Mouse (Mus musculus): ENCODE measurements around the gene Smim4. TPM values are rescaled to one million over a fixed set of nuclear protein-coding genes. Genes with fewer than 3 reads are reported as not detected.

Smim4 gene
- polyA plus RNA-seq, 1 experiment, result 70.5 TPM

DNA sequence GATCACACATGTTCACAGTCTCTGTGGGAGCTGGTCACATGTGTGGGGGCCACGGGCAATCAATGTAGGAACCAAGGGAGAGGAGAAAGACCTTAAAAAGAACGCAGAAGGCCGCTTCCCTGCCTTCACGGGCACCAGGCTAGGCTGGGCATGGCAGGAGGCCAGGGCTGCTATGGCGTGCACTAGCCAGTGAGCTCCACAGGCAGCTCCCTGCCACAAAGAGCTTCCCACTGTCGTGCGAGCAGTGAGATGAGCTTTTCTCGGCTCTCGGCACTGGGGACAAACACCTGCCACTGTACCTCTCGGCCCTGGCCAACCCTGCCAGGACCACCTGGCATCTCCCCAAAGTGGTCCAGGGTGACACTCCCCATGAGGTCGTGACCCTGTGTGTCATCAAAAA lies 42.6 kb upstream of the Smim4 start:
- Histone ChIP-seq H3K79me3 (ENCODE audit: low read depth) (no peaks in the 10 kb centered on the region), H3K36me3 (ENCODE audit: control insufficient read depth, insufficient read depth) (peaks cover 54% of the 10 kb centered on the region), H3K27me3 (ENCODE audit: control insufficient read depth, insufficient read depth, insufficient read length) (no peaks in the 10 kb centered on the region), H3ac (ENCODE audit: control insufficient read depth, insufficient read length, low read depth) (no peak overlapping the region), H3K4me3 (ENCODE audit: insufficient read depth, poor library complexity, severe bottlenecking) (no peak overlapping the region), H3K79me2 (ENCODE audit: control insufficient read depth, insufficient read depth) (peaks cover 6% of the 10 kb centered on the region)
- TF ChIP-seq FOSL1 (IDR thresholded peaks at IDR 0.05; ENCODE audit: insufficient read depth, low read length, poor library complexity, severe bottlenecking) (no peak), MYOG (IDR thresholded peaks at IDR 0.05; ENCODE audit: control insufficient read depth, extremely low read depth, insufficient read length) (no peak), MAX (IDR thresholded peaks at IDR 0.05) (no peak), CEBPB (IDR thresholded peaks at IDR 0.05; ENCODE audit: low read depth) (no peak), CTCF (IDR thresholded peaks at IDR 0.05; ENCODE audit: control insufficient read depth, insufficient read depth, insufficient read length) (no peak), USF1 (IDR thresholded peaks at IDR 0.05; ENCODE audit: low read depth) (no peak), MYOD1 (IDR thresholded peaks at IDR 0.05; ENCODE audit: control insufficient read depth, insufficient read length, low read depth) (no peak)

DNA sequence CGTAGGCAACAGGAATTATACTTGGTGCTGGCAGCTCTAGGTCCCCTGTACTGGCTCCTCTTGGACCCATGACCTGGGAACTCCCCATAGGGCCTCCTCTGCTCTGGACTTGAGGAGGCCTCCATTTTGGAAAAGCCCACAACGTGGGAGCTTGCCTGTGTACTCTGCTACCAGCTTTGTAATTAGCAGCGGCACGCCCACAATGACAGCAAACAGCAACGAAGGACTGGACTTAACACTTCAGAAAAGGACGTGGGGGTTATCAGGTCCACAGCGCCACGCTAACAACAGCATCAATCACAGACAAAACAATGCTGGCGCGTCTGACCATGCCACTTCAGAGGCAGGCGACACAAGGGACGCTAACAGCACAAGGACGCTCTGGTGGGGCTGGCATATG lies 42.2 kb upstream of the Smim4 start:
- peaks cover 6% of the 10 kb centered on the region for H3K79me2 ChIP-seq (ENCODE audit: control insufficient read depth, insufficient read depth)
- no peak overlapping the region for H3ac ChIP-seq (ENCODE audit: control insufficient read depth, insufficient read length, low read depth)
- peaks cover 50% of the 10 kb centered on the region for H3K36me3 ChIP-seq (ENCODE audit: control insufficient read depth, insufficient read depth)
- no peak overlapping the region for H3K4me3 ChIP-seq (ENCODE audit: insufficient read depth, poor library complexity, severe bottlenecking)
- no peaks in the 10 kb centered on the region for H3K27me3 ChIP-seq (ENCODE audit: control insufficient read depth, insufficient read depth, insufficient read length)
- TF ChIP-seq CTCF (IDR thresholded peaks at IDR 0.05; ENCODE audit: control insufficient read depth, insufficient read depth, insufficient read length) (no peak), USF1 (IDR thresholded peaks at IDR 0.05; ENCODE audit: low read depth) (no peak), MAX (IDR thresholded peaks at IDR 0.05) (no peak), CEBPB (IDR thresholded peaks at IDR 0.05; ENCODE audit: low read depth) (no peak), FOSL1 (IDR thresholded peaks at IDR 0.05; ENCODE audit: insufficient read depth, low read length, poor library complexity, severe bottlenecking) (no peak), MYOD1 (IDR thresholded peaks at IDR 0.05; ENCODE audit: control insufficient read depth, insufficient read length, low read depth) (no peak), MYOG (IDR thresholded peaks at IDR 0.05; ENCODE audit: control insufficient read depth, extremely low read depth, insufficient read length) (no peak)
- no peaks in the 10 kb centered on the region for H3K79me3 ChIP-seq (ENCODE audit: low read depth)

DNA sequence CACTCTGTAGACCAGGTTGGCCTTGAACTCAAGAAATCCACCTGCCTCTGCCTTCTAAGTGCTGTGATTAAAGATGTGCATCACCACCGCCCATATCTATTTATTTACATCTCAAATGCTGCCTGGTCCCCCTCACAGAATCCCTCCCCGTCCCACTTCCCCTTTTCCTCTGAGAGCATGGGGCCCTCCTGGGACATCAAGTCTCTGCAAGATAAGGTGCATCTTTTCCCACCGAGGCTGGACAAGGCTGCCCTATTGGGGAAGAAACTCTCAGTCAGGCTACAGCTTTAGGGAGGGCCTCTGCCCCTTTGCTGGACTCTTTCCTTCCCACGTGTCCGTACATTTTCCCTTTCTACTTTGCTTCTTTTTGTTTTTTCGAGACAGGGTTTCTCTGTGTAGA lies 40.8 kb upstream of the Smim4 start:
- no peaks in the 10 kb centered on the region for H3K79me3 ChIP-seq (ENCODE audit: low read depth)
- H3K27me3 ChIP-seq (ENCODE audit: control insufficient read depth, insufficient read depth, insufficient read length), result no peaks in the 10 kb centered on the region
- H3ac ChIP-seq (ENCODE audit: control insufficient read depth, insufficient read length, low read depth), result no peak overlapping the region
- no peaks in the 10 kb centered on the region for H3K79me2 ChIP-seq (ENCODE audit: control insufficient read depth, insufficient read depth)
- no peak overlapping the region for H3K4me3 ChIP-seq (ENCODE audit: insufficient read depth, poor library complexity, severe bottlenecking)
- H3K36me3 ChIP-seq (ENCODE audit: control insufficient read depth, insufficient read depth), result peaks cover 37% of the 10 kb centered on the region
- TF ChIP-seq CTCF (IDR thresholded peaks at IDR 0.05; ENCODE audit: control insufficient read depth, insufficient read depth, insufficient read length) (no peak), MYOG (IDR thresholded peaks at IDR 0.05; ENCODE audit: control insufficient read depth, extremely low read depth, insufficient read length) (no peak), CEBPB (IDR thresholded peaks at IDR 0.05; ENCODE audit: low read depth) (no peak), USF1 (IDR thresholded peaks at IDR 0.05; ENCODE audit: low read depth) (no peak), FOSL1 (IDR thresholded peaks at IDR 0.05; ENCODE audit: insufficient read depth, low read length, poor library complexity, severe bottlenecking) (no peak), MAX (IDR thresholded peaks at IDR 0.05) (no peak), MYOD1 (IDR thresholded peaks at IDR 0.05; ENCODE audit: control insufficient read depth, insufficient read length, low read depth) (no peak)

DNA sequence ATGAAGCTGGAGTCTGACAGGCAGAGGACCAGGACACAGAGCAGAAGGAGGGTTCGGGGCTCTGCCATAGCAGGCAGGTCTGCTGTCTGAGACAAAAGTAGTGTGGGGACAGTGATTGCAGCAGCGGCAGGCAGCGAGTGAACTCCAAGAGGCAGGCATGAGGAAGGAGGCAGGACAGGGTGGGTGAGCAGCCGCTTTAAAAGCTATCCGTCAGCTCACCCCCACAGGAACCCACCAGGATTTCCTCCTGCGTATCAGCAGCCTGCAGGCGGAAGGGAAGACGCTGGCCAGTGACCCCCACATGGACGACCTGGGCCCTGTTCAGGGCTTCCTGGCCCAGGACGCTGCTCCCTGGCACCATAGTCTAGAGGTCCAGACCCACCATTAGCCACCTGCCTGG lies 39.7 kb upstream of the Smim4 start, which contains the start of gene Stab1:
Gene Stab1 (minus strand): TSS at position 217 of the 400 bp plus-strand sequence.
- Histone ChIP-seq H3K4me3 (ENCODE audit: insufficient read depth, poor library complexity, severe bottlenecking) (no peak within 1 kb of the TSS), H3K36me3 (ENCODE audit: control insufficient read depth, insufficient read depth) (peaks cover 29% of the 10 kb centered on the region), H3K79me3 (ENCODE audit: low read depth) (no peaks in the 10 kb centered on the region), H3K27me3 (ENCODE audit: control insufficient read depth, insufficient read depth, insufficient read length) (no peaks in the 10 kb centered on the region), H3K79me2 (ENCODE audit: control insufficient read depth, insufficient read depth) (no peaks in the 10 kb centered on the region), H3ac (ENCODE audit: control insufficient read depth, insufficient read length, low read depth) (no peak within 1 kb of the TSS)
- TF ChIP-seq MAX (IDR thresholded peaks at IDR 0.05), result no peak
- TF ChIP-seq USF1 (IDR thresholded peaks at IDR 0.05; ENCODE audit: low read depth), result no peak
- no peak for TF ChIP-seq MYOD1 (IDR thresholded peaks at IDR 0.05; ENCODE audit: control insufficient read depth, insufficient read length, low read depth)
- TF ChIP-seq CEBPB (IDR thresholded peaks at IDR 0.05; ENCODE audit: low read depth), result no peak
- no peak for TF ChIP-seq MYOG (IDR thresholded peaks at IDR 0.05; ENCODE audit: control insufficient read depth, extremely low read depth, insufficient read length)
- TF ChIP-seq CTCF (IDR thresholded peaks at IDR 0.05; ENCODE audit: control insufficient read depth, insufficient read depth, insufficient read length), result no peak
- TF ChIP-seq FOSL1 (IDR thresholded peaks at IDR 0.05; ENCODE audit: insufficient read depth, low read length, poor library complexity, severe bottlenecking), result no peak

DNA sequence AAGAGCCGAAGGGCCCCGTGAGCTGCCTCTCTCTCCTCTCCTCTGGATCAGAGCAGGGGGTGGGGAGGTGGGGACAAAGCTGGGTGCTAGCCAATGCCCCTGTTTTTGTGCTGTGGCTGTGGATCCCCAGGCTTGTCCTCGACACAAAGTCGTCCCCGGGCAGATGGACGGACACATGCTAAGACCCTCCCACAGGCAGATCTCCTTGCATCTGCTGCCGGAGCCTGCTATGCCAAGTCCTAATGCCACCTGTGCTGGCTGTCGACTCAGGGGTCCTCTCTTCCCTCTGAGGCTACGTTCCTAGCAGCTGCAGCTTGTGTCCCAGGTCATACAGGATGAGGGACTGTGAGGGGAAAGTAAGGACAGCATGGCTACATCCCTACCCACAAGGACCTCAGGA lies 38.1 kb upstream of the Smim4 start:
- no peak overlapping the region for H3ac ChIP-seq (ENCODE audit: control insufficient read depth, insufficient read length, low read depth)
- no peaks in the 10 kb centered on the region for H3K27me3 ChIP-seq (ENCODE audit: control insufficient read depth, insufficient read depth, insufficient read length)
- H3K4me3 ChIP-seq (ENCODE audit: insufficient read depth, poor library complexity, severe bottlenecking), result no peak overlapping the region
- H3K36me3 ChIP-seq (ENCODE audit: control insufficient read depth, insufficient read depth), result peaks cover 13% of the 10 kb centered on the region
- H3K79me2 ChIP-seq (ENCODE audit: control insufficient read depth, insufficient read depth), result no peaks in the 10 kb centered on the region
- no peaks in the 10 kb centered on the region for H3K79me3 ChIP-seq (ENCODE audit: low read depth)
- TF ChIP-seq CEBPB (IDR thresholded peaks at IDR 0.05; ENCODE audit: low read depth) (no peak), CTCF (IDR thresholded peaks at IDR 0.05; ENCODE audit: control insufficient read depth, insufficient read depth, insufficient read length) (no peak), USF1 (IDR thresholded peaks at IDR 0.05; ENCODE audit: low read depth) (no peak), MYOG (IDR thresholded peaks at IDR 0.05; ENCODE audit: control insufficient read depth, extremely low read depth, insufficient read length) (no peak), FOSL1 (IDR thresholded peaks at IDR 0.05; ENCODE audit: insufficient read depth, low read length, poor library complexity, severe bottlenecking) (no peak), MYOD1 (IDR thresholded peaks at IDR 0.05; ENCODE audit: control insufficient read depth, insufficient read length, low read depth) (no peak), MAX (IDR thresholded peaks at IDR 0.05) (no peak)
